Mouse (Mus musculus) embryonic facial prominence, embryonic 15.5 days (tissue): ENCODE results near the gene Gm49396. TPM values are rescaled to one million over a fixed set of nuclear protein-coding genes. Genes with fewer than 3 reads are reported as not detected.
A peak's percentile ranks its signal among the peaks of the same experiment; 100 is the strongest.

Source experiments
- ATAC-seq: fragments of 200-750 bp; cut with Nextera tagmentation; 2 replicates; pipeline ENCODE4 v1.8.0; 2017; ENCODE audit warnings: low read depth, moderate TSS enrichment; ENCODE audit not compliant: insufficient number of reproducible peaks, low FRiP score, low TSS enrichment
- H3K27ac ChIP-seq: fragments of 300-500 bp; sonication (generic); replicated peaks from 2 replicates; pipeline ENCODE4 v1.5.1; 2015; ENCODE audit warnings: mild to moderate bottlenecking, inconsistent platforms
- H3K27me3 ChIP-seq: fragments of 300-500 bp; sonication (generic); 2 replicates; pipeline ENCODE4 v1.6.1; 2015; ENCODE audit warnings: inconsistent platforms
- H3K36me3 ChIP-seq: fragments of 300-500 bp; sonication (generic); 2 replicates; pipeline ENCODE4 v1.6.1; 2015; ENCODE audit warnings: mild to moderate bottlenecking, inconsistent platforms
- H3K4me1 ChIP-seq: fragments of 300-500 bp; sonication (generic); 2 replicates; pipeline ENCODE4 v1.6.1; 2015; ENCODE audit warnings: inconsistent platforms
- H3K4me2 ChIP-seq: fragments of 300-500 bp; sonication (generic); replicated peaks from 2 replicates; pipeline ENCODE4 v1.6.1; 2015; ENCODE audit warnings: mild to moderate bottlenecking, inconsistent platforms
- H3K4me3 ChIP-seq: fragments of 300-500 bp; sonication (generic); replicated peaks from 2 replicates; pipeline ENCODE4 v1.5.1; 2015; ENCODE audit warnings: mild to moderate bottlenecking, inconsistent platforms
- H3K9ac ChIP-seq: fragments of 300-500 bp; sonication (generic); 2 replicates; pipeline ENCODE4 v1.6.1; 2015; ENCODE audit warnings: inconsistent platforms
- H3K9me3 ChIP-seq: fragments of 300-500 bp; sonication (generic); replicated peaks from 2 replicates; pipeline ENCODE4 v1.6.1; 2016; ENCODE audit warnings: inconsistent platforms
- WGBS: fragments of 180-500 bp; shearing (Covaris S2); methylation state at CpG from one replicate; pipeline ENCODE4 v1.1.7; 2015; 5-methylcytosine and 5-hydroxymethylcytosine counted together
- polyA plus RNA-seq: library from polyadenylated mRNA; unstranded; fragments of >200 nt; fragmentation: Nextera tagmentation; extraction: Ambion mirVana; gene quantifications from 2 replicates; pipeline ENCODE4 v1.2.1, GENCODE M21; 2015

Gene Gm49396
- polyA plus RNA-seq, 1 experiment from 2014 or later = 15.0 TPM

- peak overlapping the region; percentile 76 for H3K9ac ChIP-seq
- peak overlapping the region; percentile 85 for H3K4me2 ChIP-seq
- 28% methylated on average over 40 of the region's 40 CpGs for WGBS
- H3K27me3 ChIP-seq = no peaks in the 10 kb centered on the region
- peak overlapping the region; percentile 92 for H3K4me3 ChIP-seq
- peak; percentile 53 for ATAC-seq
- H3K9me3 ChIP-seq = no peaks in the 10 kb centered on the region
- peak overlapping the region; percentile 94 for H3K27ac ChIP-seq
- H3K4me1 ChIP-seq = peaks cover 25% of the 10 kb centered on the region
- peaks cover 23% of the 10 kb centered on the region for H3K36me3 ChIP-seq
These were observed 26.5 kb downstream of the Gm49396 start for GRCm38 (mm10) chr7:30589435-30590301.

GRCm38 (mm10) chr7:30590927-30591604 is 27.9 kb downstream of the Gm49396 start:
- Histone ChIP-seq H3K27ac (no peak overlapping the region), H3K9me3 (no peaks in the 10 kb centered on the region), H3K4me3 (no peak overlapping the region), H3K36me3 (peaks cover 9% of the 10 kb centered on the region), H3K4me2 (no peak overlapping the region), H3K27me3 (no peaks in the 10 kb centered on the region), H3K9ac (no peak overlapping the region), H3K4me1 (peaks cover 25% of the 10 kb centered on the region)
- no peak for ATAC-seq
- 77% methylated on average over 9 of the region's 9 CpGs for WGBS

- Histone ChIP-seq H3K4me3 (no peak overlapping the region), H3K4me2 (no peak overlapping the region), H3K27me3 (no peaks in the 10 kb centered on the region), H3K4me1 (peaks cover 22% of the 10 kb centered on the region), H3K9ac (no peak overlapping the region), H3K9me3 (no peaks in the 10 kb centered on the region), H3K27ac (no peak overlapping the region), H3K36me3 (peaks cover 4% of the 10 kb centered on the region)
- no peak for ATAC-seq
- 51% methylated on average over 4 of the region's 4 CpGs for WGBS
These were observed 28.4 kb downstream of the Gm49396 start for GRCm38 (mm10) chr7:30591605-30591951.

GRCm38 (mm10) chr7:30592772-30593423 is 29.8 kb downstream of the Gm49396 start:
- no peak for ATAC-seq
- Histone ChIP-seq H3K27ac (no peak overlapping the region), H3K4me1 (peaks cover 9% of the 10 kb centered on the region), H3K36me3 (no peaks in the 10 kb centered on the region), H3K27me3 (no peaks in the 10 kb centered on the region), H3K9ac (no peak overlapping the region), H3K9me3 (no peaks in the 10 kb centered on the region), H3K4me2 (no peak overlapping the region), H3K4me3 (no peak overlapping the region)
- WGBS = 48% methylated on average over 5 of the region's 5 CpGs

- Histone ChIP-seq H3K4me2 (no peak overlapping the region), H3K4me3 (no peak overlapping the region), H3K4me1 (peaks cover 9% of the 10 kb centered on the region), H3K27ac (no peak overlapping the region), H3K36me3 (no peaks in the 10 kb centered on the region), H3K9ac (no peak overlapping the region), H3K9me3 (no peaks in the 10 kb centered on the region), H3K27me3 (no peaks in the 10 kb centered on the region)
- ATAC-seq = no peak
- 70% methylated on average over 10 of the region's 10 CpGs for WGBS
These were observed 30.7 kb downstream of the Gm49396 start for GRCm38 (mm10) chr7:30593579-30594509.

GRCm38 (mm10) chr7:30594510-30595024 is 31.4 kb downstream of the Gm49396 start:
- no peaks in the 10 kb centered on the region for H3K9me3 ChIP-seq
- 65% methylated on average over 4 of the region's 4 CpGs for WGBS
- no peaks in the 10 kb centered on the region for H3K27me3 ChIP-seq
- no peak overlapping the region for H3K9ac ChIP-seq
- H3K36me3 ChIP-seq = no peaks in the 10 kb centered on the region
- H3K4me2 ChIP-seq = no peak overlapping the region
- no peak for ATAC-seq
- peaks cover 9% of the 10 kb centered on the region for H3K4me1 ChIP-seq
- no peak overlapping the region for H3K27ac ChIP-seq
- H3K4me3 ChIP-seq = no peak overlapping the region

- no peak overlapping the region for H3K9ac ChIP-seq
- ATAC-seq = no peak
- peaks cover 3% of the 10 kb centered on the region; the same call in 1 of the 2 replicates for H3K4me1 ChIP-seq
- H3K27ac ChIP-seq = no peak overlapping the region
- H3K36me3 ChIP-seq = no peaks in the 10 kb centered on the region
- no peak overlapping the region for H3K4me3 ChIP-seq
- H3K4me2 ChIP-seq = no peak overlapping the region
- 71% methylated on average over 5 of the region's 5 CpGs for WGBS
- H3K9me3 ChIP-seq = no peaks in the 10 kb centered on the region
- no peaks in the 10 kb centered on the region for H3K27me3 ChIP-seq
These were observed 32.9 kb downstream of the Gm49396 start for GRCm38 (mm10) chr7:30596093-30596492.

GRCm38 (mm10) chr7:30596811-30597210 is 33.7 kb downstream of the Gm49396 start:
- Histone ChIP-seq H3K4me1 (peaks cover 3% of the 10 kb centered on the region; the same call in 1 of the 2 replicates), H3K36me3 (no peaks in the 10 kb centered on the region), H3K9me3 (no peaks in the 10 kb centered on the region), H3K27me3 (no peaks in the 10 kb centered on the region), H3K4me2 (no peak overlapping the region), H3K27ac (no peak overlapping the region), H3K4me3 (no peak overlapping the region), H3K9ac (no peak overlapping the region)
- ATAC-seq = no peak
- WGBS = 54% methylated on average over 5 of the region's 5 CpGs

- no peak within 1 kb of the TSS for H3K4me2 ChIP-seq
- peak within 1 kb of the TSS; percentile 55 for H3K27ac ChIP-seq
These were observed 35.6 kb downstream of the Gm49396 start, which contains the start of gene Zbtb32 for GRCm38 (mm10) chr7:30598786-30599185. Gene Zbtb32, minus strand, starts transcription at chr7:30598909.

GRCm38 (mm10) chr7:30599933-30600353 is 36.8 kb downstream of the Gm49396 start:
- Histone ChIP-seq H3K27ac (peak overlapping the region; percentile 55), H3K4me2 (0 out of 2 replicates have a peak overlapping the region, but pooled peaks have one; percentile 6), H3K36me3 (no peaks in the 10 kb centered on the region), H3K9ac (no peak overlapping the region), H3K4me1 (peaks cover 3% of the 10 kb centered on the region; the same call in 1 of the 2 replicates), H3K27me3 (no peaks in the 10 kb centered on the region), H3K4me3 (no peak overlapping the region), H3K9me3 (no peaks in the 10 kb centered on the region)
- 1% methylated on average over 16 of the region's 16 CpGs for WGBS
- peak; percentile 85 for ATAC-seq

More at GRCm38 (mm10) chr7:30598786-30599185, 35.6 kb downstream of the Gm49396 start, which contains the start of gene Zbtb32:
- no peaks in the 10 kb centered on the region for H3K36me3 ChIP-seq
- WGBS = 90% methylated on average over 12 of the region's 12 CpGs
- no peak within 1 kb of the TSS for H3K4me3 ChIP-seq
- H3K27me3 ChIP-seq = no peaks in the 10 kb centered on the region
- no peak for ATAC-seq
- H3K9me3 ChIP-seq = no peaks in the 10 kb centered on the region
- H3K4me1 ChIP-seq = peaks cover 3% of the 10 kb centered on the region; the same call in 1 of the 2 replicates
- H3K9ac ChIP-seq = no peak within 1 kb of the TSS
